Mouse (Mus musculus): ENCODE measurements around the gene Btbd9.

- TF ChIP-seq CTCF (IDR thresholded peaks at IDR 0.05; ENCODE audit: borderline replicate concordance, insufficient read depth, low read depth, low read length) (no peak), POLR2A (IDR thresholded peaks at IDR 0.05; ENCODE audit: borderline replicate concordance, insufficient read depth, low read length) (no peak)
These were observed 64.9 kb downstream of the Btbd9 start for GRCm38 (mm10) chr17:30511399-30511798.
